Mouse (Mus musculus) gastrocnemius, postnatal 25 days (tissue): Measurements from ENCODE around the gene Trmt5. TPM values are rescaled to one million over a fixed set of nuclear protein-coding genes. Genes with fewer than 3 reads are reported as not detected.

Source experiments
- DNase-seq: peaks from one replicate; pipeline ENCODE4 v3.0.0; 2022
- total RNA-seq, 2 experiments: library from RNA; stranded (reverse); gene quantifications; 1 replicate in 1 of 2; 2 replicates in 1 of 2; pipeline ENCODE4 v1.2.3; 2021

The Trmt5 gene
- total RNA-seq, 2 experiments from 2014 or later: 6.2 to 6.3 TPM

DNA sequence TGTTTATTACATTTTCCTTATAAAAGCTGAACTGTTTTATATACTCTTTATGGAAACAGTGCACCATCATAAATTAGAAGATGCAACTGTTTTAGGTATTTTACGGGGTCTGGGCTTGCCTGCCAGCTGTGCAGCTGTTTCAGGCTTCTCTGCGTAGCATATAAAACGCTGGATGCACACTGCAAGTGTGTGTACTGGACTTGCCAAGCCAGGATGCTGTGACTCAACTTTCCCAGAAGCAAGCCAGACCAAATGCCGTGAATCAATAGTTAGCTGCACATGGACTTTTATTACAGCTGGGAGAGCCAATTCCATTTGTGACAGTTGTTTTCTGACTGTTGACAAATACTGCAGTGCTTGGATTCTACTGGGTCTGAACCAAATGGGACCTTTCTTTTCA lies 16.6 kb downstream of the Trmt5 start:
- peak; percentile 13 for DNase-seq

DNA sequence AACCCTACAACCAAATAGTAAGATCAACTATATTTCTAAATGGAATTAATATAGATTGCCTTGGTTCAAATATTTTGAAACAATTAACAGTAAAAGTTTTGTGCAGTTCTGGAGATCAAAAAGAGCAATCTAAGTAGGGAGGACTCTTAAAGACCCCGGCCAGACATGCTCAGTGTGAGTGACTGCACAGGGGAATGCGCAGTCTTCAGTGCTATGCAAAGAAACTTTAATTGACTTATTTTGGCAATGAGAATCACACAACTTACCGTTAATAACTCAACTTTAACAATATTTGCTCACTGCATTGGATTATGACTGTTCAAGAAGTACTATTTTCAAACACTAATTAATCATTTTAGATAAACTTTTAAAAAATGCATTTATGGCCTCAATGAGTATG lies 17.0 kb downstream of the Trmt5 start:
- no peak for DNase-seq

DNA sequence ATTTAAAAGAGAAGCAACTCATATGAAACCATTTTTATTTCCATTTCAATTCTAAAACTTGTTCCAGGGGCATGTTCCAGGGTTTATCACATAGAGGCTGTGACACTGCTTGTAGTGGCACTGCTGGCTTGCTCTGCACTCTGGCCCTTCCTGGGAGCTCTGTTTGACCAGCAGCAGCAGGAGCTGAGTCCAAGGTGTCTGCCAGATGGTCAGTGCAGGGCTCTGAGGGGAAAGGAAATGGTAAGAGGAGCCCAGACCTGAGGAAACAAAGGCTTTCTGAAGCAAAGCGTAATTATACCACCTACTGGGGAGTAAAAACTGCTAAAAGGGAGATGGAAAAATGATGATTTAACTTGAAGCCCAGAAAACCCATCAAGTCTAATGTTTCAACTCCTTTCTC lies 18.0 kb downstream of the Trmt5 start:
- no peak for DNase-seq

DNA sequence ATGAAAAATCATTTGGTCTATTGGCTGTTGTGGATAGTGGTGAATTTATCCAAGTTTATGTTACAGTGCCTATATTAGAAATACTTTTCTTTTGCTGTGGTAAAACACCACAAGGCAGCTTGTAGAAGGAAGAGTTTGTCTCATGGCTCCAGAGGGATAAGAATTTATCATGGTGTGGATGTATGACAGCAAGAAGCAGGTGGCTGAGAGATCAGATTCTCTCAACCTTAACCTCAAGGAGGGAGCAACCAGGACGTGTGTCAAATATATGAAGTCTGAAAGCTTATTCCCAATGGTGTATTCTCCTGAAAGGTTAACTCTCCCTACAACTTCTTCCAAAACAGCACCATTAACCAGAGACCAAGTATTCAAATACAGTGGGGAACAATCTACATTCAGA lies 19.9 kb downstream of the Trmt5 start:
- no peak for DNase-seq

DNA sequence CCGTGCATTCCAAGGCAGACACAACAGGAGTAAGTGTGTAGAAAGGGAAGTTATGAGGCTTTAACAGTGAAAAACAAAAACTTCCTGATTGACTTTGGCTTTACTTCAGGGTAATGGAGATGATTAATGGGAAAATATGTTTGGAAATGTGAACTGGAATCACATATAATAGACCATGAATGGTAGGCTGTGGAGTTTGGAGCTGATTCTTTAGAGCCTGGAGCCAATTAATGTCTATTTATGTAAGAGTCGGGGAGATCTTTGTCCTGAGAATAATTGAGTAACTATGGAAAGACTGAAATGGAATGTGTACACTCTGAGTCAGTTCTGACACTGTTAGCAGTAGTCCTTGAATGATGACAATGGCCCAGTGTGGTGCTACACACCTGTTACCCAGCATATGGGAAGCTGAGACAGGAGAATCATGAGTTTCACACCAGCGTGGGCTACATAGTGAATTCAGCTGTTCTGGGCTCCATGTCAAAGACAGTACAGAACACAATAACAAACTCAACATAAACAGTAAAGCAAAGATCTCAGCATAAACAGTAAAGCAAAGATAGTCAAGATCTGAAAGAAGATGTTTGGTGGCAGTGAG lies 21.0 kb downstream of the Trmt5 start:
- no peak for DNase-seq

DNA sequence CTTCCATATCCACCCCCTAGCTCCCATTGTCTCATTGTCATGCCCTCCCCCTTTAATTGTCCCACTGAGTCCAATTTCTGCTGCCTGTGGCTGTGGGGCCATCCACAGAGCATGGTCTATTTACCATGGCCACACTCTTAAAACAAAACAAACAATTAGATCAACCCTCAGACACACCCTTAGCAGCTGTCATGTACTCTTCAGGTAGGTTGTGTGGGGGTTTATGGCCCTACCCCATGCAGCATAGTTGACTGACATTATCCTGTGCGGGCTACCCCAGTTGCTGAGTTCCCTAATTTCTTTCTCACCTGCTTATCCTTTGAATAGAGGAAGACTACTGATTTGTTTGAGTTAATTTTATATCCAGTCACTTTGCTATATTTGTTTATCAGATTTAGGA lies 26.2 kb downstream of the Trmt5 start:
- DNase-seq: no peak

DNA sequence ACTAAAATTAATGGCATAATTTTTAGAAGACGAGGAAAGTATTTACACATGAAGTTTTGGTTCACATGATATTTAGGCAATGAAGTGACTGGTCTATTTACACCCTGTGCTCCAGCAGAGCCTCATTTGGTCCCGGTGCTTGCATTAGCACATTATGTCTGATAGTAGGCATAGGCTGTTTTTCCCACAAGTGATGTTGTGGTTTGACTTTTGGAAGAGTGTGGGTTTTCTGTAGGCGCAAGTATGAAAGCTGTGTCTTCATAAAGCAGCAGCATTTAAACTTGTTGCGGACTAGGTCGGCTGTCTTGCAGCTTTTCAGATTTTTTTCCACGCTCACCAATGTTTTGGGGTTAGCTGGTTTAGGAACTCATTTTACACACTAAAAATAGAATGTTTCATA lies 27.2 kb downstream of the Trmt5 start:
- no peak for DNase-seq

DNA sequence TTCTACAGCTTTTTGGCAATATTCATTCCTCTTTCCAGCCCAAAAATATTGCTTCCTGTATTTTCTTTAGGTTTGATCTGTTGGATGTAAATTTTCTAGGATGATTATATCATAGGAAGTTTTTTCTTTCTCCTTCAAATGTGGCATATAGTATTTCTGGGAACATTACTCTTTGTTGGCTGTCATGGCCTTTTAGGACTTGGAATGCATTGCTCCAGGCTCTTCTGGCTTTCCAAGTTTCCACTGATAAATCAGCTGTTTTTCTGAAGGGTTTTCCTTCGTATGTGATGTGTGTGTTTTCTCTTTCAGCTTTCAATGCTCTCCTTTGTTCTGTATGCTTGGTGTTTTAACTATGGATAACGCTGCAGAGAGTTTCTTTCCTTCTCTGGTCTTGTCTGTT lies 31.5 kb downstream of the Trmt5 start:
- no peak for DNase-seq

DNA sequence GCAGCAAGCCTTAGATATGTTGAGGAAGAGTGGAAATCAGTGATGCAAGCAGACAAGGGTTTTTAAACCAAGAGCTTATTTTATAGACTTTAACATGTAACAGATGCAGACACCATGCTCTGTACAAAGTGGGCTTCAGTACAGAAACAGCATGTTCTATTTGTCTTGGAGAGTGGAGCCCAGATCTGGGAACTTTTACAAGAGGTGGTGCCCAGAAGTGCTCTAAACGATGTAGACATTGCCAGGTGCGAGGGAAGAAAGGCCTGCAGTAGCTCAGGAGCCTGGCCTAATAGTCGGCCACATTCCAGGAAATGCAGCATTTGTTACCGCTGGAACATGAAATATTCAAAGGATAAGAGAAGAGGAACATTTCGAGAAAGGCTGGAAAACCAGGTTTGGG lies 40.8 kb downstream of the Trmt5 start:
- no peak for DNase-seq

DNA sequence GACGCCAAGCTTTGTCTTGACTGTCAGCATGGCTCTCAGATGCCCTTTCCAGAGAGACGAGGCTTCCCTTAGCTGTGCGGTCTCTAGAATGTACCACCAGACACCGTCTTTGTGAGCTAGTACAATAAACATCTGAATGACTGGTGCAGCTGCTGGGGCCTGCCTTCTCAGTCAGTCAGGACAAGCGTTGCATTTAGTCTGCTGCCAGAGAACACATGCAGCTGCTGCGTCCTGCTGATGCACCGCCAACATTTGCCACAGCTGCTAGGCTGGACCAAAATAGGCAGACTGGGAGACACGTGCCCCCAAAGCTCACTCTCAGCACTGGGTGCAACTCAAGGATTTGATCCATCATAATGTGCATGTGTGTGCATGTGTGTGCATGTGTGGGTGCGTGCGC lies 44.5 kb downstream of the Trmt5 start:
- DNase-seq: peak; percentile 70

DNA sequence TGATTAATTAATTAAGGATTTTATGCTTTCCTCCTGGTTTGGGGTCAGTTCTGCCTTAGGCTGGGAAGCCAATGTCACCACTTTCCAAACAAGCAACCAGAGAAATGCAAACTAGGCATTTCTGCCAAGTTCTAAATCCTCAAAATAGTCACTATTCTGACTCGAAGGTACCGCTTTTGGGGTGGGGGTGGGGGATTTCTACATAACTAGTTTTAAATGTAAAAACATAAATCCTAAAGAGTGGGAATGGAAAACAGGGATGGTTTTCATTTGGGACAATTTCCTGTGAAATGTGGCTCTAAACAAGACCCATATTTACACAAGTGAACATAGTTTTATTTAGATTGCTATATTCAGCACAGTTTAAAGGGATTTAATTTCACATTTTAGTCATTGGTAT lies 53.9 kb downstream of the Trmt5 start:
- DNase-seq: no peak

DNA sequence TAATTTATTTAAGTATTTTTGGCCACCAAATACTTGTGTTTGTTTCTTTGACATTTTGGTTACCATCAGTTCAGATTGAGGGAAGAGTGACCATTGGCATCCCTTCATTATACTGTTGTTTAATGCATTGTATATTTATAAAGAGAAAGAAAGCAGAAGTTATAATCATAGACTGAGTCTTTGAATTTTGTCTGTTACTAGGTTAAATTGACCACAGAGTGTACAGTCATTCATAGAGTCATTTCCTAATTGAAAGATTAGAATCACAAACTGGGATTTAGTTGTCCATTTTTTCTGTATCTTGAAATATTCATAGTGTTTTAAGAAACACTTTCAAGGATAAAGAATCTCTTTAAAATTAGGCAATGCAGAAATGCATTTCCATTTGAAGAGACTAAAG lies 55.0 kb downstream of the Trmt5 start:
- DNase-seq: no peak

DNA sequence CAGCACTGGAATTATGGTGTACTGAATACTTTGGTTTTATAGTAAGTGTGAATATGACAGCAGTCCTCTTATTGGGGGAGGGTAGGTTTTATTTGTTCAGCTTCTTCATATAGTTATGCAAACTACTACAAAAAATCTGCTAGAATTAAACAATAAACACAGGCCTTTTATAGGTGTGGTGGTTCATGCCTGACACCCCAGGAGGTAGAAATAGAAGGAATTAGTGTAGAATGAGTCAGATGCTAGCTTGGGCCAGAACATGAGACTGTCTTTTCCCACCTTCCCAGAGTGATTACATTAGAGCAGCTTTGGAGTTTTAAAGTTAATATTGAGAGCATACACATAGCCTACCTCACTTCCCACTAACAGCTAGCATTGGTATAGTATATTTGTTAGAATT lies 56.3 kb downstream of the Trmt5 start:
- DNase-seq: no peak

Other genes with a start within 250 kb of the Trmt5 start
- gene Six1, start 232.8 kb downstream of the Trmt5 start, total RNA-seq: 10 to 100 TPM; 47.7 to 51.0 TPM
- 10 to 100 TPM; 12.3 to 13.2 TPM for gene Six4, start 173.3 kb downstream of the Trmt5 start, total RNA-seq
- gene Mnat1, start 163.0 kb downstream of the Trmt5 start, total RNA-seq: 10 to 100 TPM; 16.1 to 17.2 TPM
- gene Slc38a6, start 69 bp upstream of the Trmt5 start, total RNA-seq: 1 to 10 TPM; 3.0 to 3.1 TPM